Mouse (Mus musculus): Measurements from ENCODE around the gene Aaed1. TPM values are rescaled to one million over a fixed set of nuclear protein-coding genes. Genes with fewer than 3 reads are reported as not detected.

Gene Aaed1
- polyA plus RNA-seq, 1 experiment from 2014 or later: 42.9 TPM

DNA sequence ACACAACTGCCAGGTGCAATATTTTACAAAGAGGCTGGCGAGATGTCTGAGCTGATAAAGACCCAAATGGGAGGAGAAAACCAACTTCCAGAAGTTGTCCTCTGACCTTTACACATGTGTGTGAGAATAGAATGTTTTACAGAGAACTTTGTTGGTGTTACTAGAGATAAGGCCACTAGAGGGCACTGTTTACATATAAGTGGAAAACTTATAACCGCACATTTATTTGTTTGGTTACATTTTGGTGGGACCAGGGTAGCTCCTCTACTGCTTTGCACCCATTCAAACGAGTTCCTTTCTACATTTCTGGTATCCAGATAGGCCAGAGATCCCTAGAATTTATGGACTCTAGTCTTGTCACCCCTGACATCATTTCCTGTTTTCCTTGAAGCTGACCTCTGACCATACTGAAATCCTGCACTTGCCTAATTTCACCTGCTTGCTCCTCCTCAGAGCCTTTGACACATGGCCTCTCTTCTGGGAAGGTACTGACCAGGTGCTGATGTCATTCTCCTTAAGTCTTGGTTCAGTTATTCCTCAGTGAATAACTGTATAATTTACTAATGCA is 3.1 kb upstream of the Aaed1 start:
- no peak overlapping the region for H3K4me2 ChIP-seq (ENCODE audit: low read length)
- WGBS: 3% methylated on average over 3 of the region's 3 CpGs
- no peak for DNase-seq (ENCODE audit: low spot score)
- no peak overlapping the region for H3K27ac ChIP-seq (ENCODE audit: low read depth)
- ATAC-seq (replicated peaks; ENCODE audit: low FRiP score, low TSS enrichment, low read depth): no peak
- no peak overlapping the region for H3K4me3 ChIP-seq (ENCODE audit: low read depth, low read length)
- H3K4me1 ChIP-seq (replicated peaks; ENCODE audit: control insufficient read depth, insufficient read depth, low read length): peaks cover 11% of the 10 kb centered on the region
- no peak overlapping the region for H3K9ac ChIP-seq (ENCODE audit: low read length)
- no peaks in the 10 kb centered on the region for H3K36me3 ChIP-seq (ENCODE audit: control insufficient read depth, insufficient read depth, low read length)
- no peaks in the 10 kb centered on the region for H3K9me3 ChIP-seq (ENCODE audit: control insufficient read depth, low read length)
- H3K27me3 ChIP-seq (replicated peaks; ENCODE audit: control insufficient read depth, insufficient read depth, low read length): no peaks in the 10 kb centered on the region

DNA sequence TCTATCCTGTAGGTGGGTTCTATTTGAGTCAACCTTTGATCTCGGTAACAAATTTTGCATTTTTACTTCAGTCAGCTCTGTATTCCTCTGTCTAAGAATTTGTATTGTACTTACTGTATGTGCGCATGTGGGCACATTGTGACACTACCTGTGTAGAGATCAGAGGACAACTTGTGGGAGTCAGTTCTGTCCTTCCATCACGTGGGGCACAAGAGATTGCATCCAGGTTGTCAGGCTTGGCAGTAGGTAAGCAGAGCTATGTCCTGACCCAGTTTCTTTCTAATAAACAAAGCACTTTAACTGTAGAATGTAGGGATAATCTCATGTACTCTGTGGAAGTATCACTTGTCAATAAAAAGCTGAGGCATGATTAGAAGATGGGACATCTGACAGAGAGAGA is 1.5 kb upstream of the Aaed1 start:
- Histone ChIP-seq H3K27me3 (replicated peaks; ENCODE audit: control insufficient read depth, insufficient read depth, low read length) (no peaks in the 10 kb centered on the region), H3K4me2 (ENCODE audit: low read length) (no peak overlapping the region), H3K4me3 (ENCODE audit: low read depth, low read length) (no peak overlapping the region), H3K27ac (ENCODE audit: low read depth) (no peak overlapping the region), H3K36me3 (ENCODE audit: control insufficient read depth, insufficient read depth, low read length) (no peaks in the 10 kb centered on the region), H3K4me1 (replicated peaks; ENCODE audit: control insufficient read depth, insufficient read depth, low read length) (peaks cover 20% of the 10 kb centered on the region), H3K9me3 (ENCODE audit: control insufficient read depth, low read length) (no peaks in the 10 kb centered on the region), H3K9ac (ENCODE audit: low read length) (no peak overlapping the region)
- ATAC-seq (replicated peaks; ENCODE audit: low FRiP score, low TSS enrichment, low read depth) (no peak), DNase-seq (ENCODE audit: low spot score) (no peak)
- 82% methylated on average over 3 of the region's 3 CpGs for WGBS

DNA sequence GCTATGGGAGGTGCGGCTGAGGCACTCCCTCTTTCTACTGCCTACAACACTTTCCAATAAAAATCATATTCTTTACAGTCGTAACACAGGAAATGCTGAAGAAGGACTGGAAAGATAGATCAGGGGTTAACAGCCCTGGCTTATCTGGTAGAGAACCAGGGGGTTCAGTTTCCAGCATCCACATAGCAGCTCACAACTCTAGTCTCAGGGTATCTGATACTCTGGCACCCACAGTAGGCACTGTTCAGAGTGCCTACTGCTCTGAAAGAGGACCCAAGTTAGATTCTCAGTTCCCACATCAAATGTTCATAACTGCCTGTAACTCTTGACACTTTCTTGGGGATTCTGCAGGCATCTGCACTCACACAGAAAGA is 393 bp upstream of the Aaed1 start:
- Histone ChIP-seq H3K27ac (ENCODE audit: low read depth) (peak overlapping the region; percentile 93), H3K4me3 (ENCODE audit: low read depth, low read length) (peak overlapping the region; percentile 73), H3K9ac (ENCODE audit: low read length) (no peak overlapping the region), H3K4me1 (replicated peaks; ENCODE audit: control insufficient read depth, insufficient read depth, low read length) (peaks cover 20% of the 10 kb centered on the region), H3K36me3 (ENCODE audit: control insufficient read depth, insufficient read depth, low read length) (peaks cover 8% of the 10 kb centered on the region), H3K9me3 (ENCODE audit: control insufficient read depth, low read length) (no peaks in the 10 kb centered on the region), H3K4me2 (ENCODE audit: low read length) (peak overlapping the region; percentile 62), H3K27me3 (replicated peaks; ENCODE audit: control insufficient read depth, insufficient read depth, low read length) (no peaks in the 10 kb centered on the region)
- peak; percentile 49; the same call in 1 of the 2 replicates for ATAC-seq (replicated peaks; ENCODE audit: low FRiP score, low TSS enrichment, low read depth)
- DNase-seq (ENCODE audit: low spot score): no peak
- 0% methylated on average over 2 of the region's 2 CpGs for WGBS

DNA sequence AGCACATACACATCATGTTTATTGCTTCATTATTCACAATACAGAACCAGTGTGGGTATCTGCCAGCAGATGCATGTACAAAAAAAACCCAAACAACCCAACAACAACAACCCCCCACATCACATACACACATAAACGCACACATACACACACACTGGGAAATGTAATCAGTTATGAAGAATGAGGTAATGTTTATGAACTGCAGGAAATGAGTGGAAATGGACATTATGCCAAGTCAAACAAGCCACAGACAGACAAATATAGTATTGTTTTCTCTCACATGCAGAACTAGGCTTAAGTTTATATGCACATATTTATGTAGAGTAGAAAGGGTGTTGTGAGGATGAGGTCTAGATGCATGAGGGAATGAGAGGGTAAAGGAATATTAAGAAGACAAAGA is 1.2 kb downstream of the Aaed1 start:
- peak overlapping the region; percentile 93; the same call in 1 of the 2 replicates for H3K27ac ChIP-seq (ENCODE audit: low read depth)
- WGBS: 40% methylated on average over 1 of the region's 1 CpGs

DNA sequence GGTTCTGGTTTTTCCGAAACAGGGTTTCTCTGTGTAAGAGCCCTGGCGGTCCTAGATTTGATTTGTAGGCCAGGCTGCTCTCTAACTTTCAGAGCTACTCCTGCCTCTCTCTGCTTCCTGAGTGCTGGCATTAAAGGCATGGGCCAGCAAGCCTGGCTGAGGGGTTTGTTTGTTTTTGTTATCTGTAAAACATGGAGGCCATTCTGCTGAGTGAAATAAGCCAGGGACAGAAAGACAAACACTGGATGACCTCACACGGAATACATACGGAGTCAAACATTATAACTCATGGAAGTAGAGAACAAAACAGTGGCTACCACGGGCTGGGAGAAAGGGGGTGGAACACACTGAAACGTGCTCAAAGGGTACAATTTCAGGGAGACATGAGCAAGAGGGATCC is 1.9 kb downstream of the Aaed1 start:
- Histone ChIP-seq H3K27me3 (replicated peaks; ENCODE audit: control insufficient read depth, insufficient read depth, low read length) (no peaks in the 10 kb centered on the region), H3K9ac (ENCODE audit: low read length) (no peak overlapping the region), H3K4me1 (replicated peaks; ENCODE audit: control insufficient read depth, insufficient read depth, low read length) (peaks cover 20% of the 10 kb centered on the region), H3K9me3 (ENCODE audit: control insufficient read depth, low read length) (no peaks in the 10 kb centered on the region), H3K4me2 (ENCODE audit: low read length) (peak overlapping the region; percentile 62), H3K36me3 (ENCODE audit: control insufficient read depth, insufficient read depth, low read length) (peaks cover 19% of the 10 kb centered on the region), H3K4me3 (ENCODE audit: low read depth, low read length) (no peak overlapping the region), H3K27ac (ENCODE audit: low read depth) (no peak overlapping the region; the same call in 1 of the 2 replicates)
- ATAC-seq (replicated peaks; ENCODE audit: low FRiP score, low TSS enrichment, low read depth) (no peak), DNase-seq (ENCODE audit: low spot score) (no peak)
- WGBS: 19% methylated on average over 6 of the region's 6 CpGs

More for the DNA sequence above, 1.2 kb downstream of the Aaed1 start:
- Histone ChIP-seq H3K4me1 (replicated peaks; ENCODE audit: control insufficient read depth, insufficient read depth, low read length) (peaks cover 20% of the 10 kb centered on the region), H3K4me2 (ENCODE audit: low read length) (peak overlapping the region; percentile 62), H3K9me3 (ENCODE audit: control insufficient read depth, low read length) (no peaks in the 10 kb centered on the region), H3K27me3 (replicated peaks; ENCODE audit: control insufficient read depth, insufficient read depth, low read length) (no peaks in the 10 kb centered on the region), H3K9ac (ENCODE audit: low read length) (no peak overlapping the region), H3K4me3 (ENCODE audit: low read depth, low read length) (peak overlapping the region; percentile 73), H3K36me3 (ENCODE audit: control insufficient read depth, insufficient read depth, low read length) (peaks cover 19% of the 10 kb centered on the region)
- no peak for ATAC-seq (replicated peaks; ENCODE audit: low FRiP score, low TSS enrichment, low read depth)
- DNase-seq (ENCODE audit: low spot score): no peak

DNA sequence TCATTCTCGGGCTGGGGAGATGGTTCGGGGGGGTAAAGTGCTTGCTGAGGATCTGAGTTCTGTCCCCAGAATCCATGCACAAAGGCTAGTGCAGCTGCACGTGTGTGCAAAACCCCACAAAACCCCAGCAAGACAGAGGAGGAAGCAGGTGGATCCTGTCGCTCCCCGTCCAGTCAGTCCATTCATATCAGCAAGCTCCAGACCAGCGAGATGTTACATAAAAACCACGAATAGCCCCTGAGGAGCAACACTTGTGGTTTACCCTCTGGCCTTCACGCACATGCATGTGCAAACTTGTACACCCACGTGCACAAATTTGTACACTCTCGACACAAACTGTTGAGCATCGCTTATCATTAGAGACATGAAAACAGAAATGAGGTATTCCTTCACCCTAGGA is 2.7 kb downstream of the Aaed1 start:
- no peaks in the 10 kb centered on the region for H3K9me3 ChIP-seq (ENCODE audit: control insufficient read depth, low read length)
- no peak overlapping the region for H3K4me3 ChIP-seq (ENCODE audit: low read depth, low read length)
- H3K9ac ChIP-seq (ENCODE audit: low read length): no peak overlapping the region
- WGBS: 56% methylated on average over 11 of the region's 11 CpGs
- DNase-seq (ENCODE audit: low spot score): no peak
- H3K4me2 ChIP-seq (ENCODE audit: low read length): peak overlapping the region; percentile 32
- ATAC-seq (replicated peaks; ENCODE audit: low FRiP score, low TSS enrichment, low read depth): no peak
- H3K4me1 ChIP-seq (replicated peaks; ENCODE audit: control insufficient read depth, insufficient read depth, low read length): peaks cover 20% of the 10 kb centered on the region
- H3K27me3 ChIP-seq (replicated peaks; ENCODE audit: control insufficient read depth, insufficient read depth, low read length): no peaks in the 10 kb centered on the region
- H3K36me3 ChIP-seq (ENCODE audit: control insufficient read depth, insufficient read depth, low read length): peaks cover 23% of the 10 kb centered on the region
- no peak overlapping the region for H3K27ac ChIP-seq (ENCODE audit: low read depth)

DNA sequence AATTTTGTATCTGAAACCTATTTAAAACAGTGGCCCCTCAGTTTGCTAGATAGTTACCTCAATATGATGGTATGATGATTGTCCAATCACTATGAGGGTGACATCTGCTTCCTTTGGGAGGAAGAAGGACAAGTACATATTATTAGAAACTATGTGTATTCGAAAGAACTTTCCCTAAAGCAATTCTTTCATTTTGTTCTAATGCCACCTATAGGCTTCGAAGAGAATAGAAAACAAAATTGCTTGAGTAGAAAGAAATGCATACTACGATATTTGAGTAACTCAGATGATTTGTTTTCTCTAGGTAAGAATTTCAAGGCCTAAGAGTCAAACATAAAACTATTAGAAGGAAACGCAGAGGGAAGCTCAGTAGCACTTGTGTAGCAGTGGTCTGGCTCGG is 3.5 kb downstream of the Aaed1 start:
- H3K27me3 ChIP-seq (replicated peaks; ENCODE audit: control insufficient read depth, insufficient read depth, low read length): no peaks in the 10 kb centered on the region
- no peak overlapping the region for H3K4me3 ChIP-seq (ENCODE audit: low read depth, low read length)
- DNase-seq (ENCODE audit: low spot score) (no peak), ATAC-seq (replicated peaks; ENCODE audit: low FRiP score, low TSS enrichment, low read depth) (no peak)
- H3K4me1 ChIP-seq (replicated peaks; ENCODE audit: control insufficient read depth, insufficient read depth, low read length): peaks cover 20% of the 10 kb centered on the region
- 50% methylated on average over 5 of the region's 5 CpGs for WGBS
- no peak overlapping the region for H3K9ac ChIP-seq (ENCODE audit: low read length)
- no peak overlapping the region for H3K4me2 ChIP-seq (ENCODE audit: low read length)
- no peak overlapping the region for H3K27ac ChIP-seq (ENCODE audit: low read depth)
- peaks cover 29% of the 10 kb centered on the region for H3K36me3 ChIP-seq (ENCODE audit: control insufficient read depth, insufficient read depth, low read length)
- H3K9me3 ChIP-seq (ENCODE audit: control insufficient read depth, low read length): no peaks in the 10 kb centered on the region

DNA sequence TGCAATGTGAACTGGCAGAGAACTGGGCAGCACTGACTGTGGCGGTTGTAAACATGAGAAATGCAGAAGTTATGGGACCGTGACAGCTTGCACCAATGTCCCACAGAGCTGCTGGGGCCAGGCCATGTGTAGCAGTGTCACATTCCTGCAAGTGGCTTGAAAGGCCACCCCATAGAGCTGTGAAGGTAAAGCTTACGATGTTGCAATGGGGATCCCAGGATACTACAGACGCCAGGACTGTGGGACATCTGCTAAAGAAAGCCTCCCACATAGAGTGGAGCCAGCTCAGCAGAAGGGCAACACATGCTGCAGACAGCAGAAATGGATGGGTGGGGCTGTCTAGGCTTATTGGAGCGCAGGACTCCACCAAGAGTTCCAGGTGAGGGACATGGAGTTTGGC is 5.0 kb downstream of the Aaed1 start:
- ATAC-seq (replicated peaks; ENCODE audit: low FRiP score, low TSS enrichment, low read depth) (no peak), DNase-seq (ENCODE audit: low spot score) (no peak)
- H3K36me3 ChIP-seq (ENCODE audit: control insufficient read depth, insufficient read depth, low read length): peaks cover 40% of the 10 kb centered on the region
- no peaks in the 10 kb centered on the region for H3K9me3 ChIP-seq (ENCODE audit: control insufficient read depth, low read length)
- H3K4me1 ChIP-seq (replicated peaks; ENCODE audit: control insufficient read depth, insufficient read depth, low read length): peaks cover 17% of the 10 kb centered on the region
- no peaks in the 10 kb centered on the region for H3K27me3 ChIP-seq (replicated peaks; ENCODE audit: control insufficient read depth, insufficient read depth, low read length)
- no peak overlapping the region for H3K4me3 ChIP-seq (ENCODE audit: low read depth, low read length)
- 86% methylated on average over 5 of the region's 5 CpGs for WGBS
- no peak overlapping the region for H3K27ac ChIP-seq (ENCODE audit: low read depth)
- H3K9ac ChIP-seq (ENCODE audit: low read length): no peak overlapping the region
- no peak overlapping the region for H3K4me2 ChIP-seq (ENCODE audit: low read length)

DNA sequence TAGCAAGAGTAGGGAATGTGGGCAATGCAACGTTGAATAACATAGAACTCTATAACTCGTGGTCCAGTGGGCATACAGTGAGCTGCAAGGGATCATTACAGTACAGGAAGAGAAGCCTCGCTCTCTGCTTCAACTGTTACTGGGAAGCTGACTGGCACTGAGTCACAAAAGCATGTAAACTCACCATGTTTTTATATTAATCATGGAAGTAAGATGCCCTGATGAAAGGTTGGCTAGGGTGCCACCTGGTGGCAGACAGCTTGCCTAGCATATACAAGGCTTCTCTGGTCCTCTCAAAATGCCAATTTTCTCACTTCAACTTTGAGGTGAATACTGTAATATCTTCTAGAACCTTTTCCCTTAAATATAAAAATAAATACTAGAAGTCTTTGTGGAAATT is 6.4 kb downstream of the Aaed1 start:
- Histone ChIP-seq H3K4me2 (ENCODE audit: low read length) (no peak overlapping the region), H3K9ac (ENCODE audit: low read length) (no peak overlapping the region), H3K27ac (ENCODE audit: low read depth) (no peak overlapping the region), H3K9me3 (ENCODE audit: control insufficient read depth, low read length) (no peaks in the 10 kb centered on the region), H3K27me3 (replicated peaks; ENCODE audit: control insufficient read depth, insufficient read depth, low read length) (no peaks in the 10 kb centered on the region), H3K4me1 (replicated peaks; ENCODE audit: control insufficient read depth, insufficient read depth, low read length) (peaks cover 10% of the 10 kb centered on the region), H3K36me3 (ENCODE audit: control insufficient read depth, insufficient read depth, low read length) (peaks cover 40% of the 10 kb centered on the region), H3K4me3 (ENCODE audit: low read depth, low read length) (no peak overlapping the region)
- 74% methylated on average over 3 of the region's 3 CpGs for WGBS
- ATAC-seq (replicated peaks; ENCODE audit: low FRiP score, low TSS enrichment, low read depth) (no peak), DNase-seq (ENCODE audit: low spot score) (peak; percentile 75)

All from intestine, embryonic 14.5 days (tissue).